In the genomic region with DNA sequence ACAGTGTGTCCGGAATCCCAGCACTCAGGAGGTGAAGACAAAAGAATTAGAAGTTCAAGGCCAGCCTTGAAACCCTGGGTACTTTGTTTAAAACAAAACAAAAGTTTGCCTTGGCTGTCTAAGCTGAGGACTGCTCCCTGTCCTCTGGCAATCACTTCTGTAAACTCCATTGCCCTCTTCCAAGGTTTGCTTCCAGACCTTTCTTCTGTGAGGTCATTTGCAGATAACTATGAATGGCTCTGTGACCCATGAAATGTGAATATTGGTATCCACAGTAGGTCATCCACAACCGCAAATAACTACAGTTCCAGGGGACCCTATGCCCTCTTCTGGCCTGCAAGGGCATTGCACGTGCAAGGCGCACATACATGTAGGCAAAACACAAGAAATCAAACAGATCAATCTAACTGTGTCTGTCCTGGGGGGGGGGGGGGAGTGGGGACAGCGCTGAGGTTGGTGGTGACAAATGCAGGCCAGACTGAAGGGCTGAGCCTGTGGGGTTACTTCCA, we compare ENCODE assay signal across 16 mouse cellular contexts. TPM values are rescaled to one million over a fixed set of nuclear protein-coding genes. Genes with fewer than 3 reads are reported as not detected.
DNase-seq lines count a peak whose midpoint lies in the region; ATAC-seq and TF ChIP-seq lines count a peak whose summit lies in the region.
"Had no signal": no experiment of that assay in that cellular context is flagged by ENCODE, and none has a peak within 500 bp of the region (broad histone marks: within the 10 kb centered on the region; RNA-seq: fewer than 3 reads in every experiment).

No protein-coding gene starts in this region.

- no peak overlapping the region for H3K9ac ChIP-seq in forebrain, postnatal 0 days
- H3K9ac ChIP-seq in forebrain, embryonic 14.5 days (ENCODE audit: low read length), result no peak overlapping the region
- H3K9ac ChIP-seq: lung, embryonic 15.5 days; midbrain, embryonic 13.5 days had no signal

- no peaks in the 10 kb centered on the region for H3K36me3 ChIP-seq in forebrain, postnatal 0 days (ENCODE audit: insufficient read depth)
- H3K36me3 ChIP-seq in forebrain, embryonic 14.5 days (ENCODE audit: control insufficient read depth, insufficient read depth, low read length), result no peaks in the 10 kb centered on the region
- H3K36me3 ChIP-seq: lung, embryonic 15.5 days; midbrain, embryonic 13.5 days had no signal

- 89% methylated on average over 5 of the region's 5 CpGs for WGBS in forebrain, postnatal 0 days
- 81% methylated on average over 5 of the region's 5 CpGs for WGBS in forebrain, embryonic 14.5 days

- peaks cover 12% of the 10 kb centered on the region; the same call in 1 of the 2 replicates for H3K27me3 ChIP-seq in forebrain, postnatal 0 days (ENCODE audit: insufficient read depth, low read length)
- H3K27me3 ChIP-seq in forebrain, embryonic 14.5 days (replicated peaks; ENCODE audit: control insufficient read depth, insufficient read depth, low read length), result 0 out of 2 replicates have a peak, but pooled peaks cover 9% of the 10 kb centered on the region

- H3K4me3 ChIP-seq in forebrain, postnatal 0 days (ENCODE audit: low read depth, low read length), result no peak overlapping the region
- no peak overlapping the region for H3K4me3 ChIP-seq in forebrain, embryonic 14.5 days (ENCODE audit: low read depth, low read length)
- H3K4me3 ChIP-seq in left cerebral cortex, adult 2 months, result no peak overlapping the region
- H3K4me3 ChIP-seq: erythroblast, embryonic 14.5 days; lung, embryonic 15.5 days; midbrain, embryonic 13.5 days had no signal

- TF ChIP-seq CTCF in forebrain, postnatal 0 days (IDR thresholded peaks at IDR 0.05; ENCODE audit: low read depth), result peak; percentile 30
- TF ChIP-seq CTCF in left cerebral cortex, adult 2 months (IDR thresholded peaks at IDR 0.05), result peak; percentile 6; the same call in 1 of the 2 replicates

- ATAC-seq in forebrain, postnatal 0 days, result no peak
- ATAC-seq in forebrain, embryonic 14.5 days, result no peak
- no peak for ATAC-seq in megakaryocyte, adult 5-6 weeks (ENCODE audit: poor library complexity, severe bottlenecking)
- ATAC-seq: hindbrain, embryonic 16.5 days; midbrain, embryonic 13.5 days had no signal

- intact Hi-C loops in left cerebral cortex, adult 2 months (cut with DNase I), result no loop called here
- intact Hi-C loops in left cerebral cortex, postnatal 36 days (cut with DNase I), result no loop called here

- H3K27ac ChIP-seq in forebrain, postnatal 0 days (ENCODE audit: low read depth, low read length), result no peak overlapping the region
- H3K27ac ChIP-seq in forebrain, embryonic 14.5 days (ENCODE audit: low read depth, low read length), result no peak overlapping the region
- no peak overlapping the region for H3K27ac ChIP-seq in left cerebral cortex, adult 2 months
- H3K27ac ChIP-seq: midbrain, embryonic 13.5 days had no signal

- no peak for DNase-seq in forebrain, postnatal 0 days
- DNase-seq in forebrain, embryonic 14.5 days (ENCODE audit: low spot score), result no peak
- no peak for DNase-seq in left cerebral cortex, adult 2 months (ENCODE audit: extremely low spot score in 1 of 2, low spot score in 2 of 2)
- no peak for DNase-seq in left cerebral cortex, postnatal 36 days (ENCODE audit: low spot score in 2 of 2)
- DNase-seq in 416B (ENCODE audit: low read depth), result peak; percentile 23
- DNase-seq in R1 (ENCODE audit: low read depth, low spot score), result peak; percentile 64
- DNase-seq in right cerebral cortex, adult 18-20 months, result no peak
- DNase-seq: adrenal gland, adult 8-10 months; cerebellum, adult 9-11 months; left cerebral cortex, postnatal 4 days; thymus, postnatal 36 days had no signal

- no peaks in the 10 kb centered on the region for H3K4me1 ChIP-seq in forebrain, postnatal 0 days (ENCODE audit: insufficient read depth)
- peaks cover 3% of the 10 kb centered on the region; the same call in 1 of the 2 replicates for H3K4me1 ChIP-seq in forebrain, embryonic 14.5 days (ENCODE audit: control insufficient read depth, insufficient read depth, low read length)

- H3K4me2 ChIP-seq in forebrain, postnatal 0 days (ENCODE audit: low read depth), result no peak overlapping the region
- no peak overlapping the region for H3K4me2 ChIP-seq in forebrain, embryonic 14.5 days (ENCODE audit: low read length)
- H3K4me2 ChIP-seq: lung, embryonic 15.5 days; midbrain, embryonic 13.5 days had no signal

- no peaks in the 10 kb centered on the region for H3K9me3 ChIP-seq in forebrain, postnatal 0 days (ENCODE audit: low read length)
- H3K9me3 ChIP-seq in forebrain, embryonic 14.5 days (replicated peaks; ENCODE audit: control insufficient read depth, low read length), result no peaks in the 10 kb centered on the region
- H3K9me3 ChIP-seq: lung, embryonic 15.5 days; midbrain, embryonic 13.5 days had no signal

RNA-seq across cellular contexts. Expression of a gene that starts 5.4 kb away (rescaled TPM):
- total RNA-seq in forebrain, postnatal 0 days (2014; rRNA removed), result not detected in 2 replicates
- polyA plus RNA-seq in forebrain, postnatal 0 days (2015; fragmentation: Nextera tagmentation; extraction: Ambion mirVana), result 0.33 and 0.84 TPM in 2 replicates
- polyA plus RNA-seq in forebrain, embryonic 14.5 days (2014; fragmentation: Nextera tagmentation; extraction: Ambion mirVana), result 0.89 and 2.2 TPM in 2 replicates
- under 1 TPM in 1 of 2 experiments, not detected in 1; 0.70 TPM for total RNA-seq in left cerebral cortex, adult 2 months (2021)
- total RNA-seq in left cerebral cortex, postnatal 36 days (2021), result not detected
- 0.41 TPM in 1 of 2 replicates, not detected in the other for total RNA-seq in megakaryocyte, adult 5-6 weeks (2015)
- total RNA-seq in megakaryocyte, adult 5-6 weeks (2017), result 0.40 TPM in 1 of 2 replicates, not detected in the other
- total RNA-seq: left cerebral cortex, postnatal 4 days had no signal
- polyA plus RNA-seq: erythroblast, embryonic 14.5 days had no signal

RNA-seq across cellular contexts. Expression of a gene that starts 21.3 kb away (rescaled TPM):
- 39.5 and 47.4 TPM in 2 replicates for total RNA-seq in forebrain, postnatal 0 days (2014; rRNA removed)
- polyA plus RNA-seq in forebrain, postnatal 0 days (2015; fragmentation: Nextera tagmentation; extraction: Ambion mirVana), result 76.2 and 115 TPM in 2 replicates
- polyA plus RNA-seq in forebrain, embryonic 14.5 days (2014; fragmentation: Nextera tagmentation; extraction: Ambion mirVana), result 35.5 and 45.3 TPM in 2 replicates
- total RNA-seq in left cerebral cortex, adult 2 months (2021), result 10 to 100 TPM; 45.5 to 54.9 TPM
- total RNA-seq in left cerebral cortex, postnatal 36 days (2021), result 10 to 100 TPM; 49.7 to 52.3 TPM
- 3.6 and 3.8 TPM in 2 replicates for total RNA-seq in megakaryocyte, adult 5-6 weeks (2015)
- 3.2 and 4.4 TPM in 2 replicates for total RNA-seq in megakaryocyte, adult 5-6 weeks (2017)

RNA-seq across cellular contexts. Expression of a gene that starts 31.4 kb away (rescaled TPM):
- total RNA-seq in forebrain, postnatal 0 days (2014; rRNA removed), result 5.7 and 13.6 TPM in 2 replicates
- polyA plus RNA-seq in forebrain, postnatal 0 days (2015; fragmentation: Nextera tagmentation; extraction: Ambion mirVana), result 15.3 and 18.0 TPM in 2 replicates
- 13.2 and 18.4 TPM in 2 replicates for polyA plus RNA-seq in forebrain, embryonic 14.5 days (2014; fragmentation: Nextera tagmentation; extraction: Ambion mirVana)
- 1 to 10 TPM; 5.6 to 7.9 TPM for total RNA-seq in left cerebral cortex, adult 2 months (2021)
- 1 to 10 TPM; 4.5 to 5.7 TPM for total RNA-seq in left cerebral cortex, postnatal 36 days (2021)
- 184 and 209 TPM in 2 replicates for total RNA-seq in megakaryocyte, adult 5-6 weeks (2015)
- 112 and 119 TPM in 2 replicates for total RNA-seq in megakaryocyte, adult 5-6 weeks (2017)

RNA-seq across cellular contexts. Expression of a gene that starts 31.6 kb away (rescaled TPM):
- total RNA-seq in forebrain, postnatal 0 days (2014; rRNA removed), result 50.3 and 53.8 TPM in 2 replicates
- 40.9 and 46.3 TPM in 2 replicates for polyA plus RNA-seq in forebrain, postnatal 0 days (2015; fragmentation: Nextera tagmentation; extraction: Ambion mirVana)
- polyA plus RNA-seq in forebrain, embryonic 14.5 days (2014; fragmentation: Nextera tagmentation; extraction: Ambion mirVana), result 38.1 and 40.1 TPM in 2 replicates
- 10 to 100 TPM; 19.0 to 26.9 TPM for total RNA-seq in left cerebral cortex, adult 2 months (2021)
- 10 to 100 TPM; 27.5 to 33.5 TPM for total RNA-seq in left cerebral cortex, postnatal 36 days (2021)
- total RNA-seq in megakaryocyte, adult 5-6 weeks (2015), result 4.3 and 5.2 TPM in 2 replicates
- total RNA-seq in megakaryocyte, adult 5-6 weeks (2017), result 7.0 and 8.0 TPM in 2 replicates

Comparison
In these comparisons a context has a peak if more than half of its experiments do, and no peak if none do; other contexts are left out.
1. DNase-seq: peak in 416B (single experiment) and R1 (single experiment); none in forebrain, postnatal 0 days (single experiment), forebrain, embryonic 14.5 days (single experiment), left cerebral cortex, adult 2 months (0 of 2), left cerebral cortex, postnatal 36 days (0 of 2) and right cerebral cortex, adult 18-20 months (single experiment).